Mouse (Mus musculus) kidney, adult 11 months (tissue): ENCODE data around the gene Dpf3.
A peak's percentile ranks its signal among the peaks of the same experiment; 100 is the strongest.

Experiments used
- DNase-seq: peaks from one replicate; pipeline ENCODE4 v3.0.0; 2022

The Dpf3 gene

GRCm38 (mm10) chr12:83330056-83330455, 157.5 kb downstream of the Dpf3 start:
- DNase-seq: no peak

DNA sequence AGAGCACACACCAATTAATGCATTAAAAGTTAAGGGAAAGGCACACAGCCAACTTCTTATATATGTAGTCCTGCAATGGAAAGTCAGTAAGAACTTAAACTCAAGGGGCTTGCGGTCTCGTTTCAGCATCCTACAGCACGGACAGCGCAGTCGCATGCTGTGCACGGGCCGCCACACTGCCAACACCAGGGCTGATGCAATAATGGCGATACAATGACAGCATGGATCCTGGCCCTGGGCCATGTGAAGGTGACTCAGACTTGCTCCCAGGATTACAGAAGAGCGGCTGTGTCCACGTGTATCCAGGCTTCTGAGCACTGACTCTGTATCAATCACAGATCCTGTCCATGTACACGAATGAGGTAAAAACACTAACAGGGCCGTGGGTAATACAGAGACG, 158.6 kb downstream of the Dpf3 start:
- no peak for DNase-seq

DNA sequence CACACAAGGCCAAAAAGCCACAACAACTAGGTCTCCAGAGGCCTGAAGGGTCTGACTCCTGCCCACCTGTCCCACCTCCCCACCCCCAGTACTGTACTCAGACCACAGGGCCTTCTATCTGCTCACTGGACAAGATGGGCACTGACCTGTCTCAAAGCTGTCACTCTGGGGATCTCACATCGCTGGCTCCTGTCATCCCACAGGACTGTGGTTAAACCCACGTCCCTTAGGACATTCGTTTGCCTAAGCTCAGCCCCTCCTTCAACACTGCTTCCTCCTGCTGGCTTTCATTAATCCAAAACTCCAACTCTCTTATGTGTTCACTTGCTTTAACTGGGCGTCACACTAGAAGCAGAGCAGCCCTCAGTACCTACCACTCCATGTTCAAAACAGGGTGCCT, 159.0 kb downstream of the Dpf3 start:
- DNase-seq: no peak

DNA sequence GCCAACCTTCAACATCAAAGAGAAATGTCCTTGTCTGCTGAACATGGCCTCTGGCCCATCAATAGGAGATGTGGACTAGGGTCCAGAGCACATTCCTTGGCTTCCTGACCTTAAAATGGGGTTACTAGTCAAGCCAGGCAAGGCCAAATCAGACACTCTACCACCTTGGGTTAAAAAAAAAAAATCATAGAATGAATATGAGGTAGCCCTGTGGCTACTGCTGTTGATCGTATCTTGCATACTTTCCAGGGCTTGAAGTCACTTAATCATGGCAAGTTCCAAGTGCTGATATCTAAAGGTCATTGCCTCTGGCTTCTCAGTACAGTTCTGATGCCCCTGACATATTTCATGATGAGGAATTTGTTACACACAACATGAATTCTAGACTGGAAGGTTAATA, 160.1 kb downstream of the Dpf3 start:
- no peak for DNase-seq

- DNase-seq: no peak
Measured at GRCm38 (mm10) chr12:83320725-83321124, 166.8 kb downstream of the Dpf3 start.

DNA sequence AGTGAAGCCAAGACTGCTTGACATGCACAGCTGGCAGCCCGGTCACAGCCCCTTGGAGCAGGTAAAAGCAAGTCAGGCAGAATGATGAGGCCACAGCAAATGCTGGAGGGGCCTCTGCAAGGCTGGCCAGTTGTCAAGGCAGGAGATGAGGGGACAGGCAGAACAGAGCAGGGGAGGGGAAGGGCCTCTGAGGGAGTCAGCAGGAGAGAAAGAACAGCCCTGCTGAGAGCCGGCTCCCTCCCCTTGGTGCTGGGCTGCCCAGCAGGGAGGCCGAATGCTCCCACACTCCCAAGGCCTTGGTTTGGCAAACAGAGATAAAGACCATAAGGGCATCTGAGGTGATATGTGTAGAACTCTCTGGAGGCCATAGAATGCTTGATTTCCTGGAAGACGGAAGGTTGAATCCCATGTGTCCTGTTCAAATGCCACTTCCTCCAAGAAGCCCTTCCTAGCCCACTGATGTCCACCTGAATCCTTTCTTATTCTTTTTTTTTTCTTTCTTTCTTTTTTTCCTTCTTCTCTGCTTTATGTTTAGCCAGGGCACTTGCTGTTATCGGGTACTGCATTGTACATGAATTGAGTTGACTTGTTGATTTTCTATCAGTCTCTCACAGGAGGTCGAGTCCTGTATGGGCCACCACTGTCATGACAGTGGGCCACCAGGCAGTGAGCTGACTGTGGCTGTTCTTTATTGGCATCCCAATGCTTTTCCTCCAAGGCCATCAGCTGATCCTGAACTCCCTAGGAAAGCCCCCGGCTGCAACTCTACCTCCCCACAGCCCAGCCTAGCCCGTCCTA, 169.7 kb downstream of the Dpf3 start:
- DNase-seq: no peak

- DNase-seq: no peak
Measured at GRCm38 (mm10) chr12:83314666-83315065, 172.8 kb downstream of the Dpf3 start.

GRCm38 (mm10) chr12:83312818-83313217, 174.7 kb downstream of the Dpf3 start:
- no peak for DNase-seq

DNA sequence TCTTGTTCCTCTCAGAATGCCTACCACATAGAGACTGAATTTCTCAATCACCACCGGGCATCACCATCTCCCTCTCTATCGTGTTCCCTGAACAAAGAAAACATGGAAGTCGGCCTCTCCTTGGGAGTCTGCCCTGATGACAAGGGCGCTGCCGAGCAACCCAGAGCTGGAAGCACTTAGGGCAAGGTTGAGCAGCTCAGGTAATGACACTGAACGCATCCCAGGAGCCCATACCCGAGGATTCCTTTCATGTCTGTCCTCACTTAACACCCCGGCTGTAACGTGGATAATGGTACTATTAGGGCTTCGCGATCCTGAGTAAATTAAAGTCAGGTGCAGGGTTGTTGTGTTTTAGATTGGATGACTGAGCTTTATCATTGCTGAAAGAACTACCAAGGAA, 176.9 kb downstream of the Dpf3 start:
- no peak for DNase-seq

DNA sequence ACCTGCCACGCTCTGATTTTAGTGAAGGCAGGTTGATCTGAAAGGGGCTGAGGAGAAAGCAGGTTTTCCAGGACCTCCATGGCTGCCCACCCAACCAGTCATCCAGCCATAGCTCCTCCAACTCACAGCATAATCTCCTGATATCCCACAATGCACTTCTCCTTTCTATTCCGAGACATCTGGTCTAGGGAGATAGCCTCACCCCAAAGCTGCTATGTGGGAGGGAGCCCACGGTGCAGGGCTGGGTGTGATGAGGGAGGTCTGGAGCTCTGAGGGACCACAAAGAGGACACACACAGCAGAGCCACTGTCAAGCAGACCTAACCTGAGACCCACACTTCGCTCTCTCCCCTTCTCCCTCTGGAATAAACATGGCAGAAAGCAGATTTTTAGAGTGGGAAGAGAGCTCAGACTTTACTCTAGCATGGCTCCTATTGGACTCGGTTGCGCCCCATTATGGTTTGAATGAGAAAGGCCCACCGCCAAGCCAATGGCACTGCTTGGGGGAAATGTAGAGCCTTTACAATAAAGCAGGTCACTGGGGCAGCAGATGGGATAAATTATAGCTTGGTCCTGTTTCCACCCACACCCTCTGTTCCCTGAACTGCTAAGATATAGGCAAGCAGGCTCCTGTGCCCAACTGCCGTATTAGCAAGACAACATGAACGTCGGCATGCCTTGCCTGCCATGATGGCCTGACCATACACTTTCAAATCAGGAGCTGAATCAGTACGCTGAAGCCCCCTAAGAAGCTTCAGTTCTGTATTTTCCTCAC, 178.3 kb downstream of the Dpf3 start:
- DNase-seq: no peak

DNA sequence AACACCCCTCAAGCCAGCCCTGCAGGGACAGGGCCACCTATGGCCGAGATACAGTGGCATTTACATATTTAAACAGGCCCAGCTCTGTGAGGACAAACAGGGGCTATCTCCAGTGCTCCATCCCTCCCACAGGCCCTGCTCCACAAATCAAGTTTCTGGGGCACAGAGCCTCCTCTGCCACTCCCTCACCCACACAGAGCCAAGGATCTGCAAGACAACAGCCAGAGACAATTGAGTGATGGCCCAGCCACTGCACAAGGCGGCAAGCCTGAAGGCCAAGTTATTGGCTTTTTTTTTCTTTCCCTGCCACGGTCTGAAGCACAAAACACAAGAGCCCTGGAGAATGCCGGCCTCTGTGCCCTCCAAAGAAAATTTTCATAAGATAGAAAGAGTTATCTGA, 178.9 kb downstream of the Dpf3 start:
- no peak for DNase-seq

GRCm38 (mm10) chr12:83303221-83303620, 184.3 kb downstream of the Dpf3 start:
- no peak for DNase-seq

DNA sequence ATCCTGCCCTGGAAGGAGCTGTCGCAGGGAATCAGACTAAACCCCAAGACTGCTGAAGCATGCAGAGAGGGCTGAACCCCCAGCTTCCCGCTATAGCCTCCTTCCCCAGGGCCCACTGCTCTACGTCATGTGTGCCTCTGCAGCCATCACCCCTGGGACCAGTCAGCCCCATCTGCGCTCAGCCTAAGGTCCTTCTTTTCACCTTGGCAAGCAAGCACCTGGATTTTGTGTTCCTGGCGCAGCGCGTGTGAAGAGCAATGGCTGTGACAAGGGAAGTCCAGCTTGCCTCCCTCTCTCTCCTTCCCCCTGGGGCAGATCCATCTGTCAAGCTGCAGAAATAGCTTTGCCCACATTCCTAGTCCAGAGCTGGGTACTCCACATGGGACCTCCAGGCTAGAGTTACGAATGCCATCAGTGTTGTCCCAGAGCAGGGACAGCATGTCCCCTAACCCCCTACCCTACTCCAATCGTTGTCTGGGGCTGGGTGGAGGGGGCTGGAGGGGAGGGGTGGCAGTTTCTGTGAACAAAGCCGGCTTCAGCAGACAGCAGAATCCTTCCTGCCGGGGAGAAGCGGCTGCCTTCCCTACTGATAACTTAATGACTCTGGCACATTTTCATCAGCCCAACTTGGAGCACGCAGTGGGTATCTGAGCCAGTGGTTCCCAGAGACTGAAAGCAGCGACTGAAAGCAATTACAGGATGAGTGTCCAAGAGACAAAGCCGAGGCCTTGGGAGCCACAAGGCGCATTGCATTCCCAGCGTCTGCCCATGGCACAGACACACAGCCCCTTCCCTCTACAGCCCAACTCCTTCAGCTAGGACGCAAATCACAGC, 185.0 kb downstream of the Dpf3 start:
- DNase-seq: no peak

- DNase-seq: peak; percentile 57
Measured at GRCm38 (mm10) chr12:83301616-83302319, 185.7 kb downstream of the Dpf3 start.

DNA sequence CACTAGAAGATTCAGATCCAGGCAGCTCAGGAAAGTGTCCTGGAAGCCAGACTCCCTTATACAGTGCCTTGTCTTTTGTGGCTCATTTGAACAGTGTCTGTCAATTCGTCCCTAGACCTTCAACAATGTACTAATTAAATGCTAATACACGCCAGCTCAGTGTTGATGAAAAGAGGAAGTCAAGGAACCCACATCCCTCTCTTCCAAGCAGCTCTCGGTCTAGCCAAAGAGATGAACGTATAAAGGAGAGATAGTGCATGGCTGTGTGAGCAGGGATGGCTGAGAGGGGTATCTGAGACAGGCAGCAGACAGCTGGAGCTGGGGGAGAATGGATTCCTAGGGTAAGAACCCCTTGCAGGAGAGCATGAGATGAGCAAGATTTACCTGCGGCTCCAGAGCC, 189.2 kb downstream of the Dpf3 start:
- DNase-seq: no peak

DNA sequence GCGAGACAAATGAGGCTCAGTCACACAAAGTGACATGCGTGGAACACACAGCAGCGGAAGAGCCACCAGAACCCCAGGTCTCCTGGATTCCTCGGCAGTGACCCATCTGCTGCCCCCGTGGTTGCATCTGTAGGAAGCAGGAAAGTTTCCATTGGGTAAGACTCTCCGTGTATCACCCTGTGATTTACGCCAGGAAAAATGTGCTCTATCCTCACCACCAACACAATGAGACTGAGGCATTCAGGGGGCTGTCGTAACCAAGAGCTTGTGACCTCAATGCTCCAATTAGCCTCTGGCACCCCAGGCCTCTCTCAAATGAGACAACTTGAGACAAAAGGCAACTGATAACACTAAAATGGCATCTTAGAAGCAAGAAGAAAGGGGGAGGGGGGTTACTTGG, 192.5 kb downstream of the Dpf3 start:
- DNase-seq: no peak

GRCm38 (mm10) chr12:83291915-83292314, 195.6 kb downstream of the Dpf3 start:
- DNase-seq: no peak

DNA sequence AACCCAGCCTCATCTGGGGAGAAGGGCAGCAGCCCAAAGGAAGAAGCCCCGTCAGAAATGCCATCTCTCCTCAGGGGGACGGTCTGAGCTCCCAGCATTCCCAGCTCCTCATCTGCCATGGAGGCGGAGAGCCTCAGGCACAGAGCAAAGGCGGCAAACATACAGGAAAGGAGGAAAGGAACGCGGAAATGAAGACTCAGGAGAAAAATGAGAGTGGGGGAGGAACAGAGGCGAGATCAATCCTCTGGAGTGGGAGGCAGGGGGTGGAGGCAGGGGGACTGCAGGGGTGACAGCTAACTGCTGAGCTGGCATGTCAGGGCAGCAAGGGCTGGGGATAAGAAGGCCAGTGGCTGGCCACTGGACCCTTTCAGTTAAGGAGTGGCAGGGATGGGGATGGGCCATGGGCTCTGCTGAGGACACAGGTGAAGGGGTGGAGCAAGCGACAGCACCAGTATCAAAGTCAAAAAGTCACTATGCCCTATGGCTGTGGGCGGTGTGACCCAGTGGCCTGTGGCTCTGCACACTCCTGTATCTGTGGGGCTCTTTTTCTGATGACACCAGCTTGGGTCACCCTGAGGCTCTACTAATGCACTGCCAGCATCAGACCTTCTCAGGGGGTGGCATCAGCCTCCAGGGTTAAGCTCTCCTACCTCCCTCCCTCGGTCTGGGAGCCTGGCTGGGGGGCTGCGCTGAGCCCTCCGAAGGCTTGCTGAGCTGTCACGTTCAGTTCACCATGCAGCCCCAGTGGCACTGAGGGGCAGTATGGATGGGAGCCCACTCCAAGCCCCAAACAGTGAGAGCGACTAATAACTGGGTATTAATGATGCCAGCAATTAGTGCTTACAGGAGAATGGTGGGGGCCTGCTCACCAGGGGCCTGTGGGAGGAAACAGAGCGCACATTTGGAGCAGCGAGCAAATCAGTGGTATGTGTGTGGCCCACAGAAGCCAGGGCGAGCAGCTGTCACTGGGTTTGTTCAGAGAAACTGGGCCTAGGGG, 200.7 kb downstream of the Dpf3 start:
- no peak for DNase-seq

GRCm38 (mm10) chr12:83283591-83284320, 203.8 kb downstream of the Dpf3 start:
- DNase-seq: no peak

DNA sequence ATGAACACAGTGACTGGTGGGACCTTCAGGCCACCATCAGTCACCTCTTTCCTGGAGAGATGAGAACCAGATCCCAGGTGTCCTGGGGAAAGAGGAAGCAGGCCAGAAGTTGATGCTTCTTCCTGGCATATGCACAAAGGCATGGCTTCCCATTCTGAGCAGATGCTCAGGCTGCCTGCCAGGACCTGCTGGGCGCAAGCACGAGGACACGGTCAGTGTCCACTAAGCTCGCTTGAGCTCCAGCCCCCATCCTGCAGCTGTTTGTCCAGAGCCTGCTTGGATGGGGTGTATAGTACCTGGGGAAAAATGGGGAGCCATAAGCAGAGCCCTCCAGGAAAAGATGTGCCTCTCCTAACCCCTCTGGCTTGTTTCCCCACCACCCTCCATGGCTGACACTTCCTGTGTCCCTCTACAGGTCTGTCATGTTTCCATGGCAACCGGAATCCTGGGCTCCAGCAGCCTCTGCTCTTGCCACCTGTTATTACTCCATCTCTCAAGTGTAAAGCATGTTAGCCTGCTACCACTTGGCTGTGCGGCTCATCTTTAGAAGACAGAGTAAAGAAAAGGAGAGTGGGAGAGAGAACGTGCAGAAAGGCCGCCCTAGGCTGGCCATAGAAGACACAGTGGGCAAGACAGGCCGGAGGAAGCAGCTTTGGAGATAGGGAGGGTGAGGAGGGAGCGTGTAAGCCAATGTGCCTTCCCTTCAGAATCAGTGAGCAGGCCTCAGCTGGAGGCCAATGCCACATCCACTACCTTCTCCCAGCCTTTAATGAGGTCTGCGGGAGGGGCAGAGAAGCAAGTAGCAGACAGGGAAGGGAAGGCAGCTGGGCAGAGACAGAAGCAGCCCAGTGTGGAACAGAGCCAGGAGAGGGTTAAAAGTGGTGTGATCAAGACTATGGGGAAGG, 209.7 kb downstream of the Dpf3 start:
- DNase-seq: no peak
